Mouse (Mus musculus) monocyte, adult 2 months (primary cell): ENCODE measurements around the gene 1700037H04Rik.

Experiments used
- DNase-seq, 2 experiments: peaks; one replicate each; pipeline ENCODE4 v3.0.0; 2022; ENCODE audit warnings: low spot score in 2 of 2, low read depth in 1 of 2

1700037H04Rik gene

GRCm38 (mm10) chr2:131147043-131147365, 12.9 kb downstream of the 1700037H04Rik start:
- no peak for DNase-seq

GRCm38 (mm10) chr2:131146193-131147042, 13.5 kb downstream of the 1700037H04Rik start:
- no peak for DNase-seq

- DNase-seq, result no peak
These were observed 14.3 kb downstream of the 1700037H04Rik start for GRCm38 (mm10) chr2:131145536-131145935.

- no peak for DNase-seq
These were observed 14.8 kb downstream of the 1700037H04Rik start for GRCm38 (mm10) chr2:131145121-131145520.

GRCm38 (mm10) chr2:131143007-131143780, 16.7 kb downstream of the 1700037H04Rik start:
- no peak for DNase-seq

- DNase-seq, result peak; percentile 28 to 38
These were observed 17.3 kb downstream of the 1700037H04Rik start for GRCm38 (mm10) chr2:131142592-131142991.

- DNase-seq, result no peak
These were observed 18.4 kb downstream of the 1700037H04Rik start for GRCm38 (mm10) chr2:131141336-131141986.

- DNase-seq, result no peak
These were observed 19.4 kb downstream of the 1700037H04Rik start for GRCm38 (mm10) chr2:131140533-131140905.

GRCm38 (mm10) chr2:131139886-131140532, 19.9 kb downstream of the 1700037H04Rik start:
- DNase-seq, result no peak

- DNase-seq, result no peak
These were observed 20.6 kb downstream of the 1700037H04Rik start for GRCm38 (mm10) chr2:131139287-131139686.

GRCm38 (mm10) chr2:131138760-131139159, 21.1 kb downstream of the 1700037H04Rik start:
- no peak for DNase-seq

GRCm38 (mm10) chr2:131138296-131138695, 21.6 kb downstream of the 1700037H04Rik start:
- no peak for DNase-seq

GRCm38 (mm10) chr2:131135521-131136139, 24.3 kb downstream of the 1700037H04Rik start:
- DNase-seq, result no peak

GRCm38 (mm10) chr2:131134826-131135400, 25.0 kb downstream of the 1700037H04Rik start:
- DNase-seq, result no peak

GRCm38 (mm10) chr2:131134381-131134780, 25.5 kb downstream of the 1700037H04Rik start:
- no peak for DNase-seq

- DNase-seq, result no peak
These were observed 26.8 kb downstream of the 1700037H04Rik start, which contains the start of gene Gm11037 for GRCm38 (mm10) chr2:131132930-131133547. Gene Gm11037 (plus strand): TSS chr2:131133497.

GRCm38 (mm10) chr2:131132111-131132888, 27.6 kb downstream of the 1700037H04Rik start:
- no peak for DNase-seq

- DNase-seq, result no peak
These were observed 29.0 kb downstream of the 1700037H04Rik start for GRCm38 (mm10) chr2:131130849-131131248.

- DNase-seq, result no peak
These were observed 30.0 kb downstream of the 1700037H04Rik start for GRCm38 (mm10) chr2:131129836-131130235.
